Mouse (Mus musculus): ENCODE measurements around the gene Alk.

Alk gene

DNA sequence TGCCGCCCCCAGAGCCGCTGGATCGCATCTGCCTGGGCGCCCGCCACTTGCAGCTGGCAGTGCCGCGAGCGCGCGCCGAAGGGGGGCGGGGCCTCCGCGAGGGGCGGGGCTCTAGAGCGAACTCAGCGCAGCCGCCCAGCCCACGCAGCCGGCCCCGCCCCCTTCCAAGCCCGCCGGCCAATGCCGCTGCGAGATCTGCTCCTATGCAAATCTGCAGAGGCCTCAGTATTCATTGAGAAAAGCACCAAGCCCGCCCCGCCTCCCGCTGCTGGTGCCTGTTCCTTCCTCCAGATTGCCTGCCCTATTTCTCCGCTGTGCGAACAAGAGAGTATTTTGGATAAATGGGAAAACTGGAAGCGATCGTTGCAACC lies at the start of gene Alk:
Gene Alk, minus strand, starts transcription at position 18 of the 371 bp plus-strand sequence.
- DNase-seq (ENCODE audit: low read depth, low spot score) = peak; percentile 48

GRCm38 (mm10) chr17:72652801-72653200 lies 48.4 kb upstream of the Alk start:
- no peak for DNase-seq (ENCODE audit: low read depth, low spot score)

GRCm38 (mm10) chr17:72648607-72649217 lies 44.3 kb upstream of the Alk start:
- no peak for DNase-seq (ENCODE audit: low read depth, low spot score)

DNA sequence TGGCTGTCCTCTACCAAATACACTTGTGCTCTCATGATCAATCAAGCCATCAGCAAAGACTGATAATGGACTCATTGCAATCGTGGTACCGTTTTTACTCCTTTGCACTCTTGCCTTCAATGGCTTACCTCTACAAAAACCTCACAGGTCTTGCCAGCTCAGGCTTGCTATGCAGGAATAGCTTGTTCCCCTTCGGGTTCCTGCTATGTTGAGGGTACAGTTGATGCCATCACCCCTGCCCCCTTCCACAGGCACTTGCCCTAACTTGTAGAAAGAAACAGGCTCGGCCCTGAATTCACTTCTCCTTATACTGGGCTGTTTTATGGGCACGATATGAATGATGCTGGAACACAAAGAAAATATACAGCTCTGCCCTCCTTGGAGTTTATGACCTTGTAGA lies 41.7 kb upstream of the Alk start:
- no peak for DNase-seq (ENCODE audit: low read depth, low spot score)

GRCm38 (mm10) chr17:72640095-72640494 lies 35.7 kb upstream of the Alk start:
- DNase-seq (ENCODE audit: low read depth, low spot score) = no peak

DNA sequence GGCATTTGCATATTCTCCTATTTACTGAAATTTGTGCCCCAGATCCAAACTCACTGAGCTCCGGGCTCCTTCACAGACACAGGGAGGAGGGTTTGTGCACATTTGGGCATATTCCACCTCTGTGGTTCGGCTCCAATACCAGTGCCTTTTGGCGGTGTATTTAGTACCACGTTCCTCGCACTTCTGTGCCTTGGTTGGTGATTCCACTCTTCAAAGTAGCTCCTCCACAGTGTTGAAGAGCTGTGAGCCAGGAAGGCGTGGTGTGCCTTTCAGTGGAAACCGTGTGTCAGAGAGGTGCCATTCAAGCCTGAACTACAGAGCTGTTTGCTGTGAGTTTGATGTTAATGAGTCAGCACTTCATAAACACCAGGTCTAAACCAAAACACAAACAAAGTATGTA lies 35.0 kb upstream of the Alk start:
- no peak for DNase-seq (ENCODE audit: low read depth, low spot score)

GRCm38 (mm10) chr17:72606251-72606650 lies 1.8 kb upstream of the Alk start:
- DNase-seq (ENCODE audit: low read depth, low spot score) = peak; percentile 53

DNA sequence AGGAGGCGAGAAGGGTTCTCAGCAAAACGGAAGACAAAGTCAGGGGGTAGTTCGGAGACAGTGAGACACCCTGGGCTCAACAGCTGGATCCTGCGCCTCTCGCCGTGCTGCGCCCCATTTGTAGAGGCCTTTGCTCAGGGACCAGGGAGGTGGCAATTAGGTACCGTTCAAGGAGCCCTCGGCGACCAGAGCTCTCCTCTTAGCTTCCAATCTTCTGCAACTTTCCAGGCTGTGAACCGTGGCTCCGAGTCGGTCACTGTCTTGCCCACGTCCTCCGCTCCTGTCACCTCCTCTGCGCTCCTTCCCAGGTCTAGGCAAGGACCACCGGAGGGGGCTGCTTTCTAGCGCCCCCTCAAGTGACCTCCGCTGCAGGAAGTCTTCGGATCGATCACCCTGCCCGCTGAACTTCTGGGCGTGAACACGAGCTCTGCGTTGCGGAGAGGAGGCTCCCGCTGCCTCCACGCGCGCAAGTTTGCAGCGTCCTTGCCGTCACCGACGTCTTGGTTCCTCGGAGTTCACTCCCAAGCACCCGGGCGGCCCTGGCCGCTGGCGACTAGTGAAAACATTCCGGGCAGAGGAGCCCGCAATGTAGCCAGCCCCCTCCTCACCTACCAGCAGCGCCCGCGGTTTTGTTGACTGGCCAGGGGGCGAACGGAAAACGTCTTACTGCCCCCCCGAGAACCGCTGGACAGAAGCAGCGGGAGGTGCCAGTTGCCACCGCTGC lies 379 bp downstream of the Alk start:
- no peak for DNase-seq (ENCODE audit: low read depth, low spot score)

GRCm38 (mm10) chr17:72603118-72603885 lies 1.1 kb downstream of the Alk start:
- no peak for DNase-seq (ENCODE audit: low read depth, low spot score)

DNA sequence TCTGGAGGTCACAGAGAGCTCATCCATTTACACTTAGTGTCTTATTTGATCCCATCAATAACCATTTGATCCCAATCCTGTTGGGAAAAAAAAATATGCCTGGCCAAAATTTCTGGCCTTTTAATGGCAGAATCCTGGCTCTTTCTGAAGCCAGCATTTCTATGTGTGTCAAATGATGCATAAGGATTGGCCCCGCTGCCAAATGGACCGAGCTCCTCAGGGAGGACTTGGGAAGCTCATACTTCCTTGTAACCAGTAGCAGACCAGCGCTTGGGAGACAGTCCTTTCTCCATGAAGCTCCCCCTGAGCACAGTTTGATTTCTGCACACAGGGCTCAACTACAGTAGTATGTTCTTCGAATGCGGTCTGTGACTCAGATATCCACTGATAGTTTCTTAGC lies 3.6 kb downstream of the Alk start:
- DNase-seq (ENCODE audit: low read depth, low spot score) = no peak

DNA sequence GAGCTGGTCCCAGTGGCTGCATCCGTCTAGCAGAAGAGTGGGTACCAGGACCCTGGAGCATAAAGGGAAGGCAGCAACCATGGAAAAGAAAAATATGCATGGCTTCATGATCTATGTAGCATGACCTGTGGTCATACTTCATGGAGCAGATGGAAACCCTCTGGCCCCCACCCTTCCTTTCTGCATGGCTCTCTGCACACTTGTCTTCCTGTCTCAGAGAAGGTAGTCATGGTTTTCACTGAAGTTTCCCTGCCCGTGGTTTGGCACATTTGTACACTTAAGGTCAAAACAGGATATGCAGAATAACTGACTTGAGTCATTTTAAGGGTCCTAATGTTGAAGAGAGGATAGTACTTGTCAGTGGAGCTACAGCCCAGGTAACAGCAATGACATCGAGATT lies 16.8 kb downstream of the Alk start:
- DNase-seq (ENCODE audit: low read depth, low spot score) = no peak

DNA sequence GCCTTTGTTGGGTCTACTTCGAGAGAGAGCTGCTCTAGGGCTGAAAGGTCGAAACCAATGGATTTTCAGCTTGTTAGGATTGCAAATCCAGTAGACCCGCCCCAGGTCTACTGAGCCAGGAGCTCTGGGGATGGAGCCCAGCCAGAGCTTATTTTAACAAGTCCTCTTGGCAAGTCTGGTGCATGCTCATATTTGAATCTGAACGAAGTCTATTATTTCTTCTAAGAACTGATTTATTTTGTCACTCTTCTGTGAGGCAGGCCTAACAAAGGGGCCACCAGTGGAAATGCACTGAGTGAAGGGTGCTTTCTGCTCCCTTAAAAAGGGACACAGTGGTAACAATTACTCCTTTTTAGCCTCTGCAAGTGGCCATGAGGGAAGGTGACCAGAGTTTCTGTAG lies 24.3 kb downstream of the Alk start:
- DNase-seq (ENCODE audit: low read depth, low spot score) = no peak

DNA sequence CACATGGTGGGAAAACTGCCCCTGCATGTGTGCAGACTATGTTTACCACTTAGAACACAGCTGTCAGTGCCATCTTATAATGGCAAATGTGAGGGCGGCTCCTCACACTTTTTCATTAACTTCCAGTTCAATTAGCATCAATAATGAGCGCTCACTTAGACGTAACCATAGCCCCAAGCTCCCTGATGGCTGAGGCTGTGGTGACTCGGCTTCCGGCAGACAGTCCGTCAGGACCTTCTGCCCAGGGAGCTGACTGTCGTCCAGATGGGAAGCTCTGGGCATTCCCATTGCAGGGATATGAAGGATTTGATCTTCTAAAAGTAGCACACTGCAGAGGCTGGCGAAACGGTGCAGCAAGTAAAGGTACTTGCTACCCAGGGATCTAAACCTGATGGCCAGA lies 25.1 kb downstream of the Alk start:
- no peak for DNase-seq (ENCODE audit: low read depth, low spot score)

- no peak for DNase-seq (ENCODE audit: low read depth, low spot score)
These were observed 33.0 kb downstream of the Alk start for GRCm38 (mm10) chr17:72571379-72571778.

GRCm38 (mm10) chr17:72569491-72569890 lies 34.9 kb downstream of the Alk start:
- no peak for DNase-seq (ENCODE audit: low read depth, low spot score)

GRCm38 (mm10) chr17:72563423-72563822 lies 41.0 kb downstream of the Alk start:
- DNase-seq (ENCODE audit: low read depth, low spot score) = no peak

- no peak for DNase-seq (ENCODE audit: low read depth, low spot score)
These were observed 43.0 kb downstream of the Alk start for GRCm38 (mm10) chr17:72561471-72561870.

- DNase-seq (ENCODE audit: low read depth, low spot score) = no peak
These were observed 43.7 kb downstream of the Alk start for GRCm38 (mm10) chr17:72560771-72561170.

GRCm38 (mm10) chr17:72557029-72557735 lies 47.2 kb downstream of the Alk start:
- DNase-seq (ENCODE audit: low read depth, low spot score) = no peak

DNA sequence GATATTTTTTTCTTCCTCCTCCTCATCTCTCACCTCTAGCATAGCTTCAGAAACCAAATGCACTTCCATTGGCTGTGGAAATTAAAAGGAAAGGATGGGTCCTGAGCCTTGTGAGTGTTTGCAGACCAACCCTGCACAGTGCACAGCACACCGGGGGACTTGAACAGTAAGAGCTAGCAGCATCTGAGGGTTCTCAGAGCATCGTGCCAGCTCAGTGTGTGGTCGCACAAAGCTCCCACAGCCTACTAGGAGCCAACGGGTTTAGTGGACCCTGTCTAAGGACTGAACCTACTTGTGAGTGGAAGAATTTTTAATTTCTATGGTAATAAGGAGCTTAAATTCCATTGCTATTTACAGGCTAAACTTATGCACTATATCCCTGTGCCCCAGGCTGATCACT lies 58.2 kb downstream of the Alk start:
- DNase-seq (ENCODE audit: low read depth, low spot score) = no peak

GRCm38 (mm10) chr17:72535304-72535703 lies 69.1 kb downstream of the Alk start:
- DNase-seq (ENCODE audit: low read depth, low spot score) = no peak

DNA sequence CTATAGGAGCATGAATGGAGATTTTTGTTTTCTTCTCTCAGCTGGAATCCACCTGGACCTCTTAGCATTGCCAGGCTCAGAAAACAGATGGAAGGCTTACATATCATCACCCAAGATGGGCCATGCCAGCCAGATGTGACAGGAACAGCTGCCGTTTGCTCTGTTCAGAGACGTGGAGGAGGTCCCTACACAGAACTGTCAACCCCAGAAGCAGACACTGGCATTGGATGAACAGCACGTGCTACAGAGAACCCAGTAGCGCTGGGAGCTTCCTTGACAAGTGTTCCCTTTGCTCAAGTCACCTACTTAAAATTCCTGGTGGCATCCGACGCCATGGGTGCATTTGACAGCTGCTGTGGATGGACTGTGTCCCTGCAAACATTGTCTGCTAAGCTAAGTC lies 72.2 kb downstream of the Alk start:
- DNase-seq (ENCODE audit: low read depth, low spot score) = no peak
